Mouse (Mus musculus): ENCODE data around the gene Nr1d1. TPM values are rescaled to one million over a fixed set of nuclear protein-coding genes. Genes with fewer than 3 reads are reported as not detected.

The Nr1d1 gene
- polyA plus RNA-seq, 1 experiment = 4.1 TPM

DNA sequence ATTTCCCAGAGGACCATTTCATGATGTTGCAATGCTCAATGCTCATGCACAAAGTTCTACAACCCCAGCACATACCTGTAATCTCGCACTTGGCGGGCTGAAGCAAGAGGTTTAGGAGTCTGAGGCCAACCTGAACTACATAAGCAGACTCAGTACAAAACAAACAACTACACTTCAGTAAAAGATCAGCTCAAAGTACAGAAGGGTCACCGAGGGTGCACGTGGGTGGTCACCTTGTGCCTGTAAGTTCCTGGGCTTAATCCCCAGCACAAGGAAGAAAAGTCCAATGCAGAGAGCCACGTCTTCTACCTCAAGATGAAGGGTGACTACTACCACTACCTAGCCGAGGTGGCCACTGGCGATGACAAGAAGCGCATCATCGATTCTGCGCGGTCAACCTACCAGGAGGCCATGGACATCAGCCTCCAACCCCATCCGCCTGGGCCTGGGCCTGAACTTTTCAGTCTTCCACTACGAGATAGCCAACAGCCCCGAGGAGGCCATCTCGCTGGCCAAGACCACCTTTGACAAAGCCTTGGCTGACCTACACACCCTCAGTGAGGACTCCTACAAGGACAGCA lies 49.1 kb downstream of the Nr1d1 start:
- DNase-seq (ENCODE audit: low read depth) = no peak
- TF ChIP-seq POLR2A (IDR thresholded peaks at IDR 0.05; ENCODE audit: borderline replicate concordance, extremely low read depth, insufficient read depth, insufficient read length, poor library complexity, severe bottlenecking) = no peak
- TF ChIP-seq CTCF (IDR thresholded peaks at IDR 0.05; ENCODE audit: borderline replicate concordance, extremely low read depth, insufficient read depth, insufficient read length) = no peak

DNA sequence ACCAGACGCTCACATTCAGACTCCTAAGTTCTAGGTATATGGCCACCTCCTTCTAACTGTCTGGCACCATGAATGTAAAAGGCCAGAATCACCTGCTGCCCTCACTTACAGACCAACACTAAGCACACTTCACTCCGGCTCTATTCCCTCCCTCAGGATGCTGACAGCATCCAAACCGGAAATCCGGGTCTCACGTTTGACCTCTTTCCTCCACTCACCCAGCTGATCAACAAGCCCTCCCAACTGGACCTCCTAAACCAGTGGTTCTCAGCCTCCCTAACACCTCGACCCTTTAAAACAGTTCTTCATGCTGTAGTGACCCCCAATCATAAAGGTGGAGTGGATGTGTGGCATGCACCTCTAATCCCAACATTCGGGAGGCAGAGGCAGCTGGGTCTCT lies 52.0 kb downstream of the Nr1d1 start:
- no peak for DNase-seq (ENCODE audit: low read depth)
- TF ChIP-seq POLR2A (IDR thresholded peaks at IDR 0.05; ENCODE audit: borderline replicate concordance, extremely low read depth, insufficient read depth, insufficient read length, poor library complexity, severe bottlenecking) = no peak
- TF ChIP-seq CTCF (IDR thresholded peaks at IDR 0.05; ENCODE audit: borderline replicate concordance, extremely low read depth, insufficient read depth, insufficient read length) = no peak

DNA sequence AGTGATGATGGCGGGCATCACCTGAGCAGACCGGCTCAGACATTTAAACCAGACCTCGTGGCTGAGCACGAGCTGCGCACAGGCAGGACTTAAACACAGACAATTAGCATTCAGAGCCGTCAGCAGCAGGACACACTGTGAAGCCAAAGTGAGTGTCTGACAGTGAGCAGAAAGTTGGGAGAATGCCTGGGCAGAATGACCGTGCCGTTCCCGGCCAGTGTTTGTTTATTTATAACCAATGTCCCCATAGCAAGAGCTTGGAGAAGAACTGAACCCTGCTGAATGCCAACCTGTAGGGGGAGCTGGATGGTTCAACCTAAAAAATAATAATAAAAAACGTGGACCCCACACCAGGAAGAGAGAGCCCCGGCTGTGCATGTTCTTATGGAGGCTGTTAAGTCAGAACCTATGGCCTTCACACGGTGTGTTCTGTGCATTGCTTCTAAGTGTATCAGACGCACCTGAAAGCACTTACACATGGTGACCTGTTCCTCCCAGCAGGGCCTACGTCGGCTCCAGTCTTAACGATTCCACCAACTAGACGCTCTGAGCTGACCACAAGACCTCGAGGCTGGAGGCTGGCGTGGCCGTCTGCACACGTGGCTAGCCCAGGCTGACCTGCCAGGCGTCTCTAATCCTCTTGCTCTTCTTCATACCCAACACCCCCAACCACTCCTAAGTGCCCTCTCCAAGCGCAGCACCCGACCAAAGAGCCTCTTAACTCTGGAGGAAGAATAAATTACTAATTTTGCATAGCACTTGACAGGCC lies 53.5 kb downstream of the Nr1d1 start:
- peak; percentile 36 for DNase-seq (ENCODE audit: low read depth)
- TF ChIP-seq POLR2A (IDR thresholded peaks at IDR 0.05; ENCODE audit: borderline replicate concordance, extremely low read depth, insufficient read depth, insufficient read length, poor library complexity, severe bottlenecking) = no peak
- peak; percentile 31; the same call in 1 of the 2 replicates for TF ChIP-seq CTCF (IDR thresholded peaks at IDR 0.05; ENCODE audit: borderline replicate concordance, extremely low read depth, insufficient read depth, insufficient read length)

DNA sequence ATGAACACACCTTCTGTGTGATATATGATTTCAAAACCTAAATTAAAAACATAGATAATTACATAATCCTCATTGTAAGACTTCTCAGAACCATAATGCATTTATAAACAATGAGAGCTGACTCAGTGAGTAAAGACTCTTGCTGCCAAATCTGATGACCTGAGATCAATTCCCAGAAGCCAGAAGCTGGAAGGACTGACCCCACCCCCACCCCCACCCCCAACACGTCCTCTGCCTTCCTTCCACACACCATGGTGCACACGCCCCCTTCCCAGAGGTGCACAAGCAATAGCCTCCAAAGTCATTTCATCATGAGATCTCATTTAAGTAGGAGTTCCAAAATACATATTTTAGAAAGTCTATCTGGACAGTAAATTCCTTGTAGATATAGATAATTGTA lies 54.4 kb downstream of the Nr1d1 start:
- TF ChIP-seq POLR2A (IDR thresholded peaks at IDR 0.05; ENCODE audit: borderline replicate concordance, extremely low read depth, insufficient read depth, insufficient read length, poor library complexity, severe bottlenecking) (no peak), CTCF (IDR thresholded peaks at IDR 0.05; ENCODE audit: borderline replicate concordance, extremely low read depth, insufficient read depth, insufficient read length) (no peak)
- DNase-seq (ENCODE audit: low read depth) = no peak

Other genes starting within 250 kb of the Nr1d1 start
- 0.07 and 0.20 TPM in 2 replicates for gene Ikzf3, start 229.3 kb downstream of the Nr1d1 start, polyA plus RNA-seq (2012; rRNA removed)
- 0.06 and 0.30 TPM in 2 replicates for gene Zpbp2, start 224.2 kb downstream of the Nr1d1 start, polyA plus RNA-seq (2012; rRNA removed)
- 80.6 and 94.6 TPM in 2 replicates for gene Ormdl3, start 188.0 kb downstream of the Nr1d1 start, polyA plus RNA-seq (2012; rRNA removed)
- gene Lrrc3c, start 177.0 kb downstream of the Nr1d1 start, polyA plus RNA-seq (2012; rRNA removed) = not detected in 2 replicates
- gene Gm12355, start 149.7 kb downstream of the Nr1d1 start, polyA plus RNA-seq (2012; rRNA removed) = 0.08 and 0.33 TPM in 2 replicates
- not detected in 2 replicates for gene Gsdma3, start 149.0 kb downstream of the Nr1d1 start, polyA plus RNA-seq (2012; rRNA removed)
- gene Gsdma2, start 128.6 kb downstream of the Nr1d1 start, polyA plus RNA-seq (2012; rRNA removed) = not detected in 2 replicates
- gene Gsdma, start 111.0 kb downstream of the Nr1d1 start, polyA plus RNA-seq (2012; rRNA removed) = 0.09 TPM in 1 of 2 replicates, not detected in the other
- gene Psmd3, start 92.8 kb downstream of the Nr1d1 start, polyA plus RNA-seq (2012; rRNA removed) = 201 and 217 TPM in 2 replicates
- 0.10 TPM in 1 of 2 replicates, not detected in the other for gene Csf3, start 74.1 kb downstream of the Nr1d1 start, polyA plus RNA-seq (2012; rRNA removed)
- 134 and 170 TPM in 2 replicates for gene Med24, start 45.9 kb downstream of the Nr1d1 start, polyA plus RNA-seq (2012; rRNA removed)
- 600 and 616 TPM in 2 replicates for gene Thra, start 34.7 kb downstream of the Nr1d1 start, polyA plus RNA-seq (2012; rRNA removed)
- 92.1 and 104 TPM in 2 replicates for gene Msl1, start 20.2 kb upstream of the Nr1d1 start, polyA plus RNA-seq (2012; rRNA removed)
- gene Casc3, start 29.6 kb upstream of the Nr1d1 start, polyA plus RNA-seq (2012; rRNA removed) = 66.6 and 74.3 TPM in 2 replicates
- gene Rapgefl1, start 61.5 kb upstream of the Nr1d1 start, polyA plus RNA-seq (2012; rRNA removed) = 22.0 and 33.5 TPM in 2 replicates
- 11.0 and 14.7 TPM in 2 replicates for gene Wipf2, start 88.3 kb upstream of the Nr1d1 start, polyA plus RNA-seq (2012; rRNA removed)
- 4.5 and 6.2 TPM in 2 replicates for gene Cdc6, start 132.5 kb upstream of the Nr1d1 start, polyA plus RNA-seq (2012; rRNA removed)
- 8.4 and 14.4 TPM in 2 replicates for gene Rara, start 152.5 kb upstream of the Nr1d1 start, polyA plus RNA-seq (2012; rRNA removed)
- 2.5 and 2.9 TPM in 2 replicates for gene Gjd3, start 207.7 kb upstream of the Nr1d1 start, polyA plus RNA-seq (2012; rRNA removed)
- 57.3 and 70.1 TPM in 2 replicates for gene Top2a, start 248.9 kb upstream of the Nr1d1 start, polyA plus RNA-seq (2012; rRNA removed)